Mouse (Mus musculus): ENCODE measurements around the gene Msh5.

Msh5 gene

DNA sequence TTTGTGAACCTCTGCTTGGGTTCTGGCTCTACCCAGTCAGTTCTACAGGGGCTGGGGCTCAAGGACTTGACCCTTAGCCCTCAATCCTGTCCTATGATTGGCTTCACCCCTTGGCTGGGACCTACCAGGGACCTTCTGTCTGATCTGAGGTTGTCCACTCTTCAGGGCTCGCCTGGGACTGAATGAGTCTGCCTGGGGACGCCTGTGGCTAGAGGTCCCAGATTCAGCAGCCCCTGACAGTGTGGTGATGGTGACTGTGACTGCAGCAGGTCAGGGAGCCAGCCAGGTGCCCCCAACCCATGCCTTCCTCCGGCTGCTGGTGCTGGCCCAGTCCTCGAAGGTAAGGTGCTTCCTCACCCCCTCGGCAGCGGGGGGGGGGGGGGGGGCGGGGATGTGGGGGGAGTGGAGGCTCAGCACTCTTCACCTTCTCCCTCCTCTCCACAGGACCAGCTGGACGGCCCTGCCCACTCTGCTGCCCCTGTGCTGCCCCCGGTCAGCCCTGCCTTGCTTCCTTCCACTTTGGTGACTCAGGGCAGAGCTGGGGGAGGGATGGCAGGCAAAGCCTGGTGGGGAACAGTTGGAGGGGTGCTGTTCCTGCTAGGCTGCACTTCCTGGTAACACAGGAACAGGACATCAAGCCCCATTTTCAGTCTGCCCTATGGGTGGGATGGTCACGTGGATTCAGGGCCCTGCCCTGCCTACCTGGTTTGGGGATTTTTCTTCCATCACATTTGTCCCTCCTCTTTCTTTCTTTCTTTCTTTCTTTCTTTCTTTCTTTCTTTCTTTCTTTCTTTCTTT lies 21.7 kb downstream of the Msh5 start:
- POLR2A ChIA-PET: interaction anchor here in 3 of 4 experiments (0.6 to 1.7 kb wide), 14 partner anchors 9 to 263 kb away, joined by 3 to 7 read pairs (median 3); partner anchors contain the start of genes Atp6v1g2 (in 1 of the 3), Cfb (in 1 of the 3), D17H6S53E (in 1 of the 3) and Ly6g6e (in 1 of the 3)
- CTCF ChIA-PET: interaction anchor here (0.6 to 1.8 kb wide), 6 partner anchors 8 to 119 kb away, joined by 3 to 9 read pairs (median 6); no protein-coding TSS in a partner anchor

DNA sequence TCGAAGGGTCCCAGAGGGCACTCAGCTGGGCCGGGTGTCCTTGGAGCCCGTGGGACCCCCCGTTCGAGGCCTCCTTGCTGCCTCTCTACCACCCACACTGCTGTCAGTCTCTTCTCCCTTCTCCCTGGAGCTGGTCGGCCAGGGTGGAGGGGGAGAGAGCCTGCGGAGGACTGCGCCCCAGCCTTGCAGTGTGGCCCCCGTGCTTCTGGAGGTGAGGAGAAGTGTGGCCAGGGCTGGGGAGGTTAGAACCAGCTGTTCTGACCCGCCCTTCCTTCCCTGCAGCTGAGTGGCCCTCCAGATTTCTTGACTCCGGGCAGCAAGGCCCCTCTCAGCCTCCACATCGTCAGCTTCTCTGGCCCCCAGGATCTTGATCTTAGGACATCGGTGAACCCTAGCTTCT lies 22.3 kb downstream of the Msh5 start:
- CTCF ChIA-PET: interaction anchor here in 1 of 4 experiments (1.8 kb wide), 1 partner anchor 73 kb away, joined by 3 read pairs; no protein-coding TSS in a partner anchor
- POLR2A ChIA-PET: interaction anchor here in 3 of 4 experiments (0.5 to 1.7 kb wide), 7 partner anchors 10 to 139 kb away, joined by 3 to 7 read pairs (median 4); partner anchors contain the start of genes Ly6g6e (in 1 of the 3) and Msh5 (in 1 of the 3)

DNA sequence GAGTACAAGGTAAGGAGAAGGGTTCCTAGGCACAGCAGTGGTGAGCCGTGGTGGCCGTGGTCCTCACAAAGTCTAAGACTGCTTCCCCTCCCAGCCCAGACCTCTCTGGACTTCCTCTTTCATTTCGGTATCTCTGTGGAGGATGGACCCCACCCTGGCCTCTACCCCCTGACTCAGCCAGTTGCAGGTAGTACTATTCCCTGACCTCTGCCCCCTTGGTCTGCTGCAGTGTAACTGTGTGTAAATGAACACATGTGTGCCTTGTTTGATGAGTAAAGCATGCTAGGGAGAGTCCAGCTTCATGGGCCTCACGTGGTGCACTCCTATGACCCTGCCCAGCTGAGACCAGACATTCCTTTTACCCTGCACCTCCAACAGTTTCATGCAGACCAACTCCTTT lies 22.8 kb downstream of the Msh5 start:
- CTCF ChIA-PET: interaction anchor here in 1 of 4 experiments (1.8 kb wide), 1 partner anchor 73 kb away, joined by 3 read pairs; no protein-coding TSS in a partner anchor
- POLR2A ChIA-PET: interaction anchor here in 3 of 4 experiments (0.5 to 1.7 kb wide), 8 partner anchors 9 to 139 kb away, joined by 3 to 7 read pairs (median 4); partner anchors contain the start of genes Ly6g6e (in 1 of the 3) and Msh5 (in 1 of the 3)

DNA sequence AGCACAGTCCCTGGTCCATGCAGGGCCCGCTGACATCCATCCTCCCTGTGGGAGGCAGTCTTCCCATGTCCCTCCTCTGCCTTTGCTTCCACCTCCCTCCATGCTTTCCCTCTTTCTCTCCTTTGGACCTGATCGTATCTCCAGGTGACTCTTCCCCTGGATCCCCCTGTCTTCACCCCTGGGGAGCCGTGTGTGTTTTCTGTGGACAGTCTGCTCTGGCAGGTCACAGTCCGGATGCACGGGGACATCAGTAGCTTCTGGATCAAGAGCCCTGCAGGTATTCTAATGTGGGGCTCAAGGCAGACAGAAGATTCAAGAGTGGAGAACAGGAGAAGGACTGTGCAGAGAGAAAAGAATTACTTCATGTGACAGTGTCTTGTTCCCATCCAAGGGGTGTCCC lies 23.3 kb downstream of the Msh5 start:
- POLR2A ChIA-PET: interaction anchor here in 2 of 4 experiments (1.0 to 2.5 kb wide), 7 partner anchors 14 to 140 kb away, joined by 3 to 10 read pairs (median 4); partner anchors contain the start of genes Csnk2b (in 1 of the 2), Gpank1 (in 1 of the 2) and Ly6g6e (in 1 of the 2)
- CTCF ChIA-PET: interaction anchor here in 2 of 4 experiments (1.4 to 2.7 kb wide), 3 partner anchors 10 to 74 kb away, joined by 3 to 12 read pairs (median 3); partner anchors contain the start of gene Abhd16a (in 1 of the 2)

DNA sequence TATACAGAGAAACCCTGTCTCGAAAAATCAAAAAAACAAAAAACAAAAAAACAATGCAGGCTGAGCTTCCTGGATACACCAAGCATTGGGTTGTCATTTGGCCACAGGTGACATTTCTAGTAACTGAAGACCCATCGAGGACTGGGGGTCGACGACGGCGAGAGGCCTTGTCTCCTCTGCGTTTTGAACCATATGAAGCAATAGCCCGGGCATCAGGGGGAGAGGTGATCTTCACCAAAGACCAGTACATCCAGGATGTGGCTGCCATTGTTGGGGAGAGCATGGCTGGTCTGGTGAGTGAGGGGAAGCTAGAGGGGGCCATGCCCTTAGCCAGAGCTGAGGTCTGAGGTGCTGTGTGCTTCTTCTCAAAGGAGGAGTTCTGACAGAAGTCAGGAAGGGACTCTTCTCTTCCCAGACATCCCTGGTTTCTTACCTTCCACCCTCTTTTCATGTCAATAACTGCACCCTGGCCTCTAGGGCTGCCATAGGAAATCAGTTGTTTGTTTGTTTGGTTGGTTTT lies 23.9 kb downstream of the Msh5 start:
- CTCF ChIA-PET: interaction anchor here (0.6 to 2.7 kb wide), 18 partner anchors 8 to 478 kb away, joined by 3 to 27 read pairs (median 5); partner anchors contain the start of genes Abhd16a (in 1 of the 4), Clic1 (in 1 of the 4), Csnk2b (in 1 of the 4) and Ddah2 (in 1 of the 4)

DNA sequence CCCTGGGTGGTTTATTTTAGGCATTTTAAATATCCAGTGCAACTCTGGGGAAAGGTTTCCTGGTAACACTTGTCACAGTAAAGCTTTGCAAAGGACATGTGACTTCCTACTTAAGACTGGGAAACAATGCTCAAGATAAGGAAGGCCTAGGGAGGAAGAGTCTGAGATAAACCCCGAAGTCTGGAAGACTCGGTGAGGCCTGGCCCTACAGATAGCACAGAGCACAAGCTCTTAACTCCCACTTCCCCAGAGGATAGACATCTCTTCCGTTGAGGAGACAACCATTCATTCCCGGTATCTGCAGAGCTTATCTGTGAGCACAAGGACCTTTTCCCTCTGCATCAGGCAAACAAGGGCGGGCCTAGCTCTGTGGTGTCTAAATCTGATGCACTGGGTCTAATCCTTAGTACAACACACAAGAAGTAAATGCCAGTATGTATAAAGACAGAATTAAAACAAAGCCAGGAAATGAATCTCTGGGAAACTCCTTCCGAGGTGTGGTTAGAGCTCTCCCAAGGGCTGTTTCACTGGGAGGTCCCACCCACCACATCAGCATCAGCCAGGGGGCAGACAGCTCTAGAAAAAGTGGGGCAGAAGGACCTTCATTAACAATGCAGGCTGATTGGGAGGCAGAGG lies 24.6 kb downstream of the Msh5 start:
- CTCF ChIA-PET: interaction anchor here (0.5 to 2.7 kb wide), 62 partner anchors 8 to 511 kb away, joined by 3 to 27 read pairs (median 4); partner anchors contain the start of genes Csnk2b (in 3 of the 4), Gpank1 (in 3 of the 4), Msh5 (in 3 of the 4) and Abhd16a (in 2 of the 4)
- POLR2A ChIA-PET: interaction anchor here (0.6 to 2.8 kb wide), 51 partner anchors 8 to 220 kb away, joined by 3 to 15 read pairs (median 4); partner anchors contain the start of genes Gpank1 (in 3 of the 4), Msh5 (in 3 of the 4), Csnk2b (in 2 of the 4) and D17H6S53E (in 2 of the 4)

More for the DNA sequence above, 23.9 kb downstream of the Msh5 start:
- POLR2A ChIA-PET: interaction anchor here in 3 of 4 experiments (0.6 to 2.8 kb wide), 27 partner anchors 8 to 146 kb away, joined by 3 to 15 read pairs (median 3); partner anchors contain the start of genes Csnk2b (in 2 of the 3), D17H6S53E (in 2 of the 3), Ddah2 (in 2 of the 3) and Gpank1 (in 2 of the 3)

DNA sequence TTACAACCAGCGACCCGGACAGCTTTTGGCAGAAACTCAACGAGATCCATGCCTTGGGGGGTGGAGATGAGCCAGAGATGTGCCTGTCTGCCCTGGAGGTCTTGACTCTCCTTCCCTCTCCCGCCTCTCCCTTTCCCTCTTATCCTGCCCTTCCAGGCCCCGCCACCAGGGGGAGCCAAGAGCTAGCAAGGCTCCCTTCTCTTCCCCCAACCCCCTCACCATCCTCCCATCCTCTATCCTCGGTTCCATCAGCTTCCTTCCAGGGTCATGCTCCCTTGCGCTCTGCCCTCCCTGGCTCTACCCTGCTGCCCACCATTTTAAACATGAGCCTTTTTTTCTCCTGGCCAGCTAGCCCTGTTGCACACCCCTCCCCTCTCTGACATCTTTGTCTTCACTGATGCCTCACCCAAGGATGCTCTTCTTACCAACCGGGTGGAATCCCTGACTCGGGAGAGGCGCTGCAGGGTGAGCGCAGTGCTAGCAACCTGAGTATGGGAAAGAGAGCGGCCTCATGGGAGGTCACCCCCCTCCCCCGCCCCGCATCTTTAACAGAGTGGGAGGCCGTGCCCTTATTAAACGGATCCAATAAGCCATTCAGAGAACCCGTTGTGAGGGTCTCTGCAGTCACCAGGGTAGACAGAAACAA lies 25.3 kb downstream of the Msh5 start:
- CTCF ChIA-PET: interaction anchor here (0.5 to 2.7 kb wide), 68 partner anchors 8 to 450 kb away, joined by 3 to 27 read pairs (median 4); partner anchors contain the start of genes Csnk2b (in 3 of the 4), Gpank1 (in 3 of the 4), Msh5 (in 3 of the 4) and Abhd16a (in 2 of the 4)
- POLR2A ChIA-PET: interaction anchor here (0.6 to 2.8 kb wide), 41 partner anchors 9 to 221 kb away, joined by 3 to 15 read pairs (median 4); partner anchors contain the start of genes Gpank1 (in 3 of the 4), Msh5 (in 3 of the 4), Csnk2b (in 2 of the 4) and D17H6S53E (in 2 of the 4)

DNA sequence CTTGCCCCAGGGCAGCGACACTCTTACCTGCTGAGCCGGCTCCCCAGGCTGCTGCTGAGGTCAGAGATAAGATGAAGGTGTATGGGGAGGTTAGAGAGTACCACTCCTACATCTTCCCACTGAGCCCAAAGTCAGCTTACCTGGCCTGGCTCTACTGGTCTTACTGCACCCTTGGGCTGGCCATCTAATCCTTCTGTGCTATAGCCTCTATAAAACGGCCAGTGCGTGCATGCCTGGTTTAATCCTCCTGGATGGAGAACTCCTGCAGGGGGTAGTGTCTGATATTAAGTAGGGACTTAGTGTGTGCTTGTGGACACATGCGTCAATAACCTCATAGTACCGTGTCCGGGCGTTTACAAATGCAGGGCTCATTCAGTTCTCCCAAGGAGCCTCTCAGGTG lies 26.0 kb downstream of the Msh5 start:
- ChIA-PET POLR2A (interaction anchor here in 3 of 4 experiments (0.9 to 2.8 kb wide), 25 partner anchors 10 to 222 kb away, joined by 3 to 15 read pairs (median 4); partner anchors contain the start of genes Ddah2 (in 2 of the 3), Ddx39b (in 2 of the 3), Gpank1 (in 2 of the 3) and Csnk2b (in 1 of the 3)), CTCF (interaction anchor here (0.5 to 2.7 kb wide), 38 partner anchors 9 to 449 kb away, joined by 3 to 27 read pairs (median 5); partner anchors contain the start of genes Abhd16a (in 2 of the 4), Csnk2b (in 2 of the 4), Gpank1 (in 2 of the 4) and Msh5 (in 2 of the 4))

DNA sequence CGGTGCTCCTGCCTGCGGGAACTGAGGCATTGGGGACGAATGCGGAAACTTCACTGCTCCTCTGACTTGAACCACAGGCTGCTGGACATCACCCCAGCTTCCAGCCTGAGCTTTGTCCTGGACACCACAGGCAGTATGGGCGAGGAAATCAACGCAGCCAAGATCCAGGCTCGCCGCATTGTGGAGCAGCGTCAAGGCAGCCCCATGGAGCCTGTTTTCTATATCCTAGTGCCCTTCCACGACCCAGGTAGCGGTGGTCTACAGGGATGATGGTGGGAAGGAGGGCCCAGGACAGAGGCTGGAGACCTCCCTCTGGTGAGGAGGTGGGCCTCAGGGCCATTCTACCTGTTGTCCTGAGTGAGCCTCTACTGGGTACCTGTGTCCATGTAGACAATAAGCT lies 26.7 kb downstream of the Msh5 start:
- POLR2A ChIA-PET: interaction anchor here in 3 of 4 experiments (1.2 to 2.8 kb wide), 5 partner anchors 8 to 127 kb away, joined by 4 to 13 read pairs (median 7); partner anchors contain the start of genes Ddah2 (in 1 of the 3), Msh5 (in 1 of the 3), Sapcd1 (in 1 of the 3) and Vars (in 1 of the 3)
- CTCF ChIA-PET: interaction anchor here in 2 of 4 experiments (0.5 to 2.5 kb wide), 4 partner anchors 10 to 93 kb away, joined by 3 to 27 read pairs (median 6); partner anchors contain the start of gene Abhd16a (in 1 of the 2)

DNA sequence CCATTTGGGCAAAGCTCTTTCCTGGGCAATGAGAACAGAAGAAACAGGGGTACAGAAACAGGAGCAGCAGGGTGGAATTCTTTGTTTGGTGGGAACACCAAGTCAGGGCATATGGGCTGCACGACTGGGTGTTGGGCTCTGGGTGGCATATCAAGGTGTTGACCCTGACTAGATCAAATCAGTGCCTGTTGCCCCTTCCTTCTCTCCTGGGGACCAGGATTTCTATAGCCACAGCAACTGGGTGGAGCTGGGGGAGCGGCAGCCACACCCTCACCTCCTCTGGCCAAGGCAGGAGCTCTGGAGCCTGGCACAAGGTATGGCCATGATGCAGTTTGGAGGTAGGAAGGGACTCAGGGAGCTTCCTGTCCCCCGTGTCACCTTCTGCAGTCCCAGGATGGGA lies 28.4 kb downstream of the Msh5 start:
- CTCF ChIA-PET: interaction anchor here in 1 of 4 experiments (0.7 to 0.8 kb wide), 2 partner anchors 12 to 66 kb away, joined by 3 read pairs; no protein-coding TSS in a partner anchor
- POLR2A ChIA-PET: interaction anchor here in 3 of 4 experiments (0.6 to 2.6 kb wide), 14 partner anchors 10 to 226 kb away, joined by 3 to 6 read pairs (median 3); partner anchors contain the start of genes Ddah2 (in 1 of the 3), Ly6g6e (in 1 of the 3) and Sapcd1 (in 1 of the 3)

DNA sequence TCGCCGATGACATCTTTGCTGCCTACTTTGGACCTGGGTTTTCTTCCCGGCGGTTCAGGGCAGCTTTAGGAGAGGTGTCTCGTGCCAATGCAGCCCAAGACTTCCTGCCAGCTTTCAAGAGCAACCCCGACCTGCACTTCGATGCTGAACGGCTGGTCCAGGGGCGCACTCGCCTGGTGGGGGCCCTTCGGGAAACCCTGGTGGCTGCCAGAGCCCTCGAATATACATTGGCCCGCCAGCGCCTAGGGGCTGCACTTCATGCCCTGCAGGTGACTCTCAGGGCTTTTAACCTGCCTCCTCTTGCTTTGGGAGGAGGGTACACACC lies 28.9 kb downstream of the Msh5 start:
- POLR2A ChIA-PET: interaction anchor here in 2 of 4 experiments (0.7 to 2.6 kb wide), 11 partner anchors 9 to 130 kb away, joined by 3 to 6 read pairs (median 4); partner anchors contain the start of genes Ddah2 (in 1 of the 2), Ly6g6e (in 1 of the 2) and Sapcd1 (in 1 of the 2)
- CTCF ChIA-PET: interaction anchor here in 1 of 4 experiments (0.8 kb wide), 1 partner anchor 12 kb away, joined by 3 read pairs; no protein-coding TSS in a partner anchor

DNA sequence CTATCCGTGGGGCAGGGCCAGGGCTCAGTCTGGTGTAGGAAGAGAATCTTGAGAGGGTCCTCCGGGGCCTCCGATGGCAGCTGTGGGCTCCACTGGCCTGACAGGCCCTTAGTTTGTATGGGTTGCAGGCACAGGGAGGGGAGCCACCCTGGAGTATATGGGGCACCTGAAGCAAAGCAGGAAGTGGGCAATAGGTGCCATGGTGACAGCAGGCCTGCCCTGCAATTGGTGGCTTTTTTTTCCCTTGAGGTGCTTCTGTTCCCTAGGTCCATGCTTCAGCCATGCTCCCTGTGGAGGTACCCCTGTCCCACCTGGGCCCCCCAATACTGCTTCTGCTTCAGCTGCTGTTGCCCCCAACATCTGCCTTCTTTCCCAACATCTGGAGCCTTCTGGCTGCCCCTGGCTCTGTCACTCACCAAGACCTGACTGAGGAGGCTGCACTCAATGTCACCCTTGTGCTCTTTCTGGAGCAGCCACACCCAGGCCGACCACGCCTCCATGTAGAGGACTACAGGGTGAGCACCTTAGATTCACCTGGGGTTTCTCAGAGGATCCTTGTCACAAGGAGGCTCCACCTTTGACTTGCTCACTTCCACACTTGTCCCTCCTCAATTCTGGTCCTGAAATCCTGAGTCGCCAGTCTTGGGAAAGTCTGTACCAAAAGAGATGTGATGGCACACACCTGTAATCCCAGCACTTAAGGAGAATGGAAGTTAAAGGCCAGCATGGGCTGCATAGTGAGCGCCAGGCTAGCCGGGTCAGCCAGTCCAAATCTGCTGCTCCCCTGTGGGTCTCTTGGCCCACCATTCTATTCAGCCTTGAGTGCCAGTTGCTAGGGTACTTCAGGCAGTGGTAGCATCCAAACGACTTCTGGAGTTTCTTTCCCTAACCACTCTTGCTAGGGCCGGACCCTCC lies 29.5 kb downstream of the Msh5 start:
- ChIA-PET POLR2A (interaction anchor here in 2 of 4 experiments (0.6 to 2.6 kb wide), 9 partner anchors 9 to 130 kb away, joined by 3 to 6 read pairs (median 3); partner anchors contain the start of genes Ddah2 (in 1 of the 2), Ly6g6e (in 1 of the 2) and Sapcd1 (in 1 of the 2)), CTCF (interaction anchor here in 1 of 4 experiments (0.5 to 1.1 kb wide), 2 partner anchors 8 to 15 kb away, joined by 3 read pairs; no protein-coding TSS in a partner anchor)

DNA sequence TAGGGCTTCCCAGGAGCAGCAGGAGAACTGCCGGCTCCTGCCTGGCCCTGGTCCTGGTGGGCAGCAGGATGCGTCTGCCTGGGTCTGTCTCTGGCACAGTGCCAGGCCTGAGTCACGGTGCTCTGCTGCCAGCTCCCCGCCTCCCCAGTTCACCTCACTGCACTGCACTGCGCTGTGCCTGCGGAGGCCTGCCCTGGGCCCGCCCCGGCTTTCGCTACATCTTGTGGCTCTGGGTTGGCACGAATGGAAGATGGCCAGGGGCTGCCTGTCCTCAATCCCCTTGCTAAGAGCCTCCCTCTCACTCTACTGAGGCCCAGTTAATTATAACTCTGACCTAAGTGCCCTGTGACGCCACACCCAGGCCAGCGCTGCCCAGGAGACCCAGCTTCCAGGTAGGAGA lies 30.2 kb downstream of the Msh5 start, which contains the start of gene Vwa7:
TSS of gene Vwa7 (plus strand) at position 204 of the 400 bp plus-strand sequence.
- POLR2A ChIA-PET: interaction anchor here in 2 of 4 experiments (0.7 to 2.6 kb wide), 6 partner anchors 16 to 130 kb away, joined by 3 to 6 read pairs (median 3); partner anchors contain the start of gene Ly6g6e (in 2 of the 2)
- CTCF ChIA-PET: interaction anchor here in 1 of 4 experiments (1.1 kb wide), 1 partner anchor 14 kb away, joined by 3 read pairs; no protein-coding TSS in a partner anchor

DNA sequence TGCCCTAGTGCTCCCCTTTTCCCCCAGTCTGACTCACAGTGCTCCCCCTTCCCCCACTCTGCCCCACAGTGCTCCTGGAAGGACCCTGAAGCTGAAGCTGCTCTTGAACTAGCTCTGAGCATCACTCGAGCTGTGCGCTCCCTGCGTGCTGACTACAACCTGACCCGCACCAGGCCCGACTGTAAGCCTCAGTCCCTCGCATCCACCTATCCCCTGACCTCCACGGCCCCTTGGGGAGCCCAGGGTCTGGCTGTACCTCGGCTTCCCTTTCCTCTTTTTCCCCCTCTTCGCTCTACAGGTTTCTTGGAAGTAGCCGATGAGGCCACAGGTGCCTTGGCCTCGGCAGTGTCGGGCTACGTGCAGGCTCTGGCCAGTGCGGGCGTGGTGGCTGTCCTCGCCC lies 31.2 kb downstream of the Msh5 start:
- POLR2A ChIA-PET: interaction anchor here (0.6 to 1.7 kb wide), 11 partner anchors 10 to 131 kb away, joined by 3 to 11 read pairs (median 4); partner anchors contain the start of genes Ddah2 (in 1 of the 4), Ly6g6e (in 1 of the 4) and Msh5 (in 1 of the 4)
- CTCF ChIA-PET: interaction anchor here in 3 of 4 experiments (0.6 to 0.9 kb wide), 4 partner anchors 74 to 818 kb away, joined by 3 to 8 read pairs (median 4); partner anchors contain the start of gene Abhd16a (in 1 of the 3)

Data from embryonic stem cell, embryonic (primary cell).